In the genomic region with DNA sequence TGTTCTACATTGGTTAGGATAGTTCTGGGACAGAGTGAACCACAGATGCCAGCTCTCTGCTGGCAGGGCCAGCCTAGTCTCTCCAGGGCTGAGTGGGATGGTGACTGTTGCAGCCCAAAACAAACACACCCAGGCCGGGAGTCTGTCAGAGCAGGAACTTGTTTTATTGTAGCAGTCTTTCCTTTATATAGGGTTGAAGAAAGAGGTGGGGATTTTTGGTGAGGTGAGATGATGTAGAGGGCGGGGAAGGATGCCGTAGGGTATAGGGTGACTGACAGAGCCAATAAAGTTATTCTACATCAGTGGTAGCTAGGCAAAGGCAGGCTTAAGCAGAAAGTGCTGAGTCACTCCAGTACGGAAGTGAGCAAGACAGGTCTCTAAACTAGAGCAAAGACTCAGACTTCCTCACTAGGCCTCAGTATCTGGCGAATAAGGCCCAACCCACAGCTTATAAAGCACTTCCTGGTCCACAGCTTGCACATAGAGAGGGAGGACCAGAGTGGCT, we compare ENCODE assay signal across 8 mouse cellular contexts.
DNase-seq lines count a peak whose midpoint lies in the region; ATAC-seq and TF ChIP-seq lines count a peak whose summit lies in the region.

No protein-coding gene starts in this region.

- H3K4me1 ChIP-seq in CH12.LX (ENCODE audit: control insufficient read depth in 1 of 2, insufficient read depth in 2 of 2) = peaks cover 20 to 59% of the 10 kb centered on the region in 2 experiments
- peaks cover 18% of the 10 kb centered on the region for H3K4me1 ChIP-seq in liver, embryonic 13.5 days (replicated peaks)

- TF ChIP-seq RAD21 in CH12.LX (IDR thresholded peaks at IDR 0.05; ENCODE audit: low read depth, low read length) = no peak

- TF ChIP-seq POLR2A in CH12.LX (IDR thresholded peaks at IDR 0.05; ENCODE audit: low read depth, low read length) = peak; percentile 99

- peak; percentile 34 to 59 for DNase-seq in heart, adult 18-20 months
- DNase-seq in heart, postnatal 25 days (ENCODE audit: low spot score) = no peak
- DNase-seq in CH12.LX (ENCODE audit: extremely low read depth) = peak; percentile 99
- peak; percentile 90 for DNase-seq in fat pad, adult 2 months (ENCODE audit: extremely low read depth, low read depth, low spot score)
- peak; percentile 39 for DNase-seq in liver, embryonic 13.5 days
- DNase-seq in thymus, postnatal 0 days (ENCODE audit: low spot score) = peak; percentile 86
- DNase-seq in embryo, embryonic 10.5 days (ENCODE audit: low spot score) = no peak
- no peak for DNase-seq in neural tube, embryonic 10.5 days (ENCODE audit: extremely low spot score, low spot score)

- H3K9me3 ChIP-seq in CH12.LX (replicated peaks; ENCODE audit: low read length) = peaks cover 23% of the 10 kb centered on the region
- H3K9me3 ChIP-seq in liver, embryonic 13.5 days (replicated peaks) = no peaks in the 10 kb centered on the region; the same call in 1 of the 2 replicates

- no peak for TF ChIP-seq CTCF in CH12.LX (conservative IDR thresholded peaks at IDR 0.05 in 1 of 2, IDR thresholded peaks at IDR 0.05 in 1 of 2; ENCODE audit: low read depth in 2 of 2, low read length in 2 of 2)

- in situ Hi-C loops in CH12.LX (cut with MboI; ENCODE audit: low pct_ligation_motif_present, low pct_unique_long_range_greater_than_20kb, low sequenced_read_pairs) = loop anchor here (25.0 kb wide), 1 partner anchor 456 kb away; a partner anchor contains a TSS

- H3K27me3 ChIP-seq in CH12.LX (replicated peaks) = no peaks in the 10 kb centered on the region
- no peaks in the 10 kb centered on the region for H3K27me3 ChIP-seq in liver, embryonic 13.5 days

- H3K4me3 ChIP-seq in CH12.LX (replicated peaks in 1 of 3; ENCODE audit: low read depth in 2 of 3, low read length in 2 of 3, poor library complexity in 1 of 3) = no peak overlapping the region
- H3K4me3 ChIP-seq in liver, embryonic 13.5 days (replicated peaks) = no peak overlapping the region

- dilution Hi-C loops in CH12.LX (cut with MboI; ENCODE audit: extremely low pct_ligation_motif_present, extremely low pct_unique_long_range_greater_than_20kb, low sequenced_read_pairs) = no loop called here

- TF ChIP-seq EP300 in CH12.LX (IDR thresholded peaks at IDR 0.05; ENCODE audit: low read length) = peak; percentile 72

- peaks cover 0 to 16% of the 10 kb centered on the region in 2 experiments for H3K36me3 ChIP-seq in CH12.LX (replicated peaks in 1 of 2; ENCODE audit: control insufficient read depth in 1 of 2, insufficient read depth in 1 of 2, low read length in 1 of 2)
- H3K36me3 ChIP-seq in liver, embryonic 13.5 days = peaks cover 7% of the 10 kb centered on the region; the same call in 1 of the 2 replicates

- ATAC-seq in liver, embryonic 13.5 days (ENCODE audit: low read depth) = peak; percentile 83

- intact Hi-C loops in heart, postnatal 25 days (cut with DNase I) = no loop called here

- no peak overlapping the region for H3K4me2 ChIP-seq in CH12.LX (ENCODE audit: insufficient read depth, low read depth, poor library complexity, severe bottlenecking)
- no peak overlapping the region for H3K4me2 ChIP-seq in liver, embryonic 13.5 days

- H3K27ac ChIP-seq in CH12.LX (ENCODE audit: insufficient read depth, low read depth) = peak overlapping the region; percentile 89
- peak overlapping the region; percentile 45 for H3K27ac ChIP-seq in liver, embryonic 13.5 days

- 39% methylated on average over 5 of the region's 5 CpGs for WGBS in liver, embryonic 13.5 days (ENCODE audit: insufficient replicate concordance)

- no peaks in the 10 kb centered on the region for H3K79me2 ChIP-seq in CH12.LX (replicated peaks; ENCODE audit: control insufficient read depth, extremely low read depth, insufficient read depth, poor library complexity, severe bottlenecking)

- peak overlapping the region; percentile 23; the same call in 1 of the 2 replicates for H3K9ac ChIP-seq in CH12.LX (ENCODE audit: insufficient read depth, low read depth)
- no peak overlapping the region for H3K9ac ChIP-seq in liver, embryonic 13.5 days

TF ChIP-seq in CH12.LX, 34 proteins besides CTCF, POLR2A, EP300 and RAD21:
- no peak for TF ChIP-seq UBTF (IDR thresholded peaks at IDR 0.05; ENCODE audit: low read depth, low read length)
- TF ChIP-seq POLR2AphosphoS2 (IDR thresholded peaks at IDR 0.05; ENCODE audit: low read depth, low read length) = peak; percentile 97
- TF ChIP-seq JUN (IDR thresholded peaks at IDR 0.05; ENCODE audit: insufficient read depth, low read depth, low read length) = peak; percentile 79
- no peak for TF ChIP-seq CHD1 (IDR thresholded peaks at IDR 0.05; ENCODE audit: low read depth, low read length)
- peak; percentile 99 for TF ChIP-seq ZMIZ1 (IDR thresholded peaks at IDR 0.05; ENCODE audit: low read depth, low read length)
- no peak for TF ChIP-seq PAX5 (IDR thresholded peaks at IDR 0.05; ENCODE audit: low read length)
- TF ChIP-seq TCF12 (IDR thresholded peaks at IDR 0.05; ENCODE audit: low read depth, low read length) = peak; percentile 83
- TF ChIP-seq NRF1 (IDR thresholded peaks at IDR 0.05; ENCODE audit: low read depth, low read length) = no peak; the same call in 1 of the 2 replicates
- peak; percentile 100 for TF ChIP-seq GABPA (IDR thresholded peaks at IDR 0.05; ENCODE audit: insufficient replicate concordance, low read depth, low read length)
- peak; percentile 62 for TF ChIP-seq SIN3A (IDR thresholded peaks at IDR 0.05; ENCODE audit: low read length)
- TF ChIP-seq RCOR1 (conservative IDR thresholded peaks at IDR 0.05; ENCODE audit: low read depth, low read length) = no peak
- no peak for TF ChIP-seq SMC3 (IDR thresholded peaks at IDR 0.05; ENCODE audit: low read depth, low read length)
- TF ChIP-seq TBP (conservative IDR thresholded peaks at IDR 0.05; ENCODE audit: low read depth, low read length) = peak; percentile 98
- peak; percentile 88 for TF ChIP-seq ETS1 (conservative IDR thresholded peaks at IDR 0.05; ENCODE audit: low read depth, low read length)
- TF ChIP-seq MEF2A (IDR thresholded peaks at IDR 0.05; ENCODE audit: borderline replicate concordance, low read depth, low read length) = peak; percentile 64; the same call in 1 of the 2 replicates
- TF ChIP-seq HCFC1 (IDR thresholded peaks at IDR 0.05; ENCODE audit: low read depth, low read length) = peak; percentile 80
- TF ChIP-seq MYC (IDR thresholded peaks at IDR 0.05; ENCODE audit: low read depth, low read length) = peak; percentile 36; the same call in 1 of the 2 replicates
- peak; percentile 100 for TF ChIP-seq MAFK (IDR thresholded peaks at IDR 0.05; ENCODE audit: insufficient replicate concordance, low read length)
- TF ChIP-seq KAT2A (IDR thresholded peaks at IDR 0.05; ENCODE audit: insufficient replicate concordance, low read length) = peak; percentile 62; the same call in 1 of the 2 replicates
- peak; percentile 83 for TF ChIP-seq JUND (conservative IDR thresholded peaks at IDR 0.05; ENCODE audit: low read depth, low read length)
- TF ChIP-seq ELF1 (IDR thresholded peaks at IDR 0.05; ENCODE audit: low read depth, low read length) = peak; percentile 98
- TF ChIP-seq ZNF384 (IDR thresholded peaks at IDR 0.05; ENCODE audit: low read depth, low read length) = no peak
- TF ChIP-seq CHD2 (IDR thresholded peaks at IDR 0.05; ENCODE audit: low read length) = peak; percentile 99
- 0 out of 2 replicates have a peak, but pooled peaks have one; percentile 5 for TF ChIP-seq USF2 (conservative IDR thresholded peaks at IDR 0.05; ENCODE audit: low read depth, low read length)
- peak; percentile 49 for TF ChIP-seq MAX (IDR thresholded peaks at IDR 0.05; ENCODE audit: low read length)
- TF ChIP-seq ZC3H11A (IDR thresholded peaks at IDR 0.05; ENCODE audit: low read depth, low read length) = peak; percentile 64; the same call in 1 of the 2 replicates
- peak; percentile 82 for TF ChIP-seq IRF4 (IDR thresholded peaks at IDR 0.05; ENCODE audit: low read depth, low read length)
- TF ChIP-seq NELFE (IDR thresholded peaks at IDR 0.05; ENCODE audit: low read depth, low read length) = peak; percentile 95
- no peak; the same call in 1 of the 2 replicates for TF ChIP-seq ZKSCAN1 (IDR thresholded peaks at IDR 0.05; ENCODE audit: borderline replicate concordance, low read depth, low read length)
- TF ChIP-seq MAZ (IDR thresholded peaks at IDR 0.05; ENCODE audit: low read depth, low read length) = no peak
- no peak for TF ChIP-seq USF1 (IDR thresholded peaks at IDR 0.05; ENCODE audit: low read depth, low read length)
- TF ChIP-seq MXI1 (IDR thresholded peaks at IDR 0.05; ENCODE audit: low read depth, low read length) = no peak; the same call in 1 of the 2 replicates
- TF ChIP-seq BHLHE40 (IDR thresholded peaks at IDR 0.05; ENCODE audit: low read depth, low read length) = no peak
- TF ChIP-seq E2F4 (IDR thresholded peaks at IDR 0.05; ENCODE audit: insufficient replicate concordance, low read depth, low read length) = no peak

Comparison
In these comparisons a context has a peak if more than half of its experiments do, and no peak if none do; other contexts are left out.
1. DNase-seq: peak in heart, adult 18-20 months (2 of 2), CH12.LX (single experiment), fat pad, adult 2 months (single experiment), liver, embryonic 13.5 days (single experiment) and thymus, postnatal 0 days (single experiment); none in heart, postnatal 25 days (single experiment), embryo, embryonic 10.5 days (single experiment) and neural tube, embryonic 10.5 days (single experiment).